Mouse (Mus musculus): ENCODE measurements around the gene Snx21.

Gene Snx21

DNA sequence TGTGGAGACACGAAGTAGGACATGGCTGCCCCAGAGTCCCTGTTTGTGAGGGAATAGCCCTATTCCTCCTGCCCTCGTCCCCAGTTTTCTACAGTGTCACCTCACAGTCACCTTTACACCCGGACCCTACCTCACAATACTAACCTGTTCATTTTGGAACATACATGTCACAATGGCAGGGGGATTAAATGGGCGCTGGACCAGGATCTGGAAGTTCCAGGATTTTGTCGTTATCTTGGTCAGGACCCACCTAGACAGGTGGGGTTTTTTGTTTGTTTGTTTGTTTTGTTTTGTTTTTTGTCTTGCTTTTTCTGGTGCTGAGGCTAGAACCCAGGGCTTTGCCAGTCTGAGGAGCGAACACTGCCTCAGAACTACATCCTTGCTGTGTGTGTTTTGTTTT lies 42.8 kb downstream of the Snx21 start, which contains the start of gene Spata25:
TSS of gene Spata25 (minus strand) at position 101 of the 400 bp plus-strand sequence.
- DNase-seq (ENCODE audit: low spot score in 2 of 2) = no peak

- DNase-seq (ENCODE audit: low spot score in 2 of 2) = no peak
These were observed 43.5 kb downstream of the Snx21 start for GRCm38 (mm10) chr2:164829090-164829489.

GRCm38 (mm10) chr2:164831029-164831428 lies 45.4 kb downstream of the Snx21 start:
- no peak for DNase-seq (ENCODE audit: low spot score in 2 of 2)

GRCm38 (mm10) chr2:164832032-164832747 lies 46.6 kb downstream of the Snx21 start:
- no peak for DNase-seq (ENCODE audit: low spot score in 2 of 2)

DNA sequence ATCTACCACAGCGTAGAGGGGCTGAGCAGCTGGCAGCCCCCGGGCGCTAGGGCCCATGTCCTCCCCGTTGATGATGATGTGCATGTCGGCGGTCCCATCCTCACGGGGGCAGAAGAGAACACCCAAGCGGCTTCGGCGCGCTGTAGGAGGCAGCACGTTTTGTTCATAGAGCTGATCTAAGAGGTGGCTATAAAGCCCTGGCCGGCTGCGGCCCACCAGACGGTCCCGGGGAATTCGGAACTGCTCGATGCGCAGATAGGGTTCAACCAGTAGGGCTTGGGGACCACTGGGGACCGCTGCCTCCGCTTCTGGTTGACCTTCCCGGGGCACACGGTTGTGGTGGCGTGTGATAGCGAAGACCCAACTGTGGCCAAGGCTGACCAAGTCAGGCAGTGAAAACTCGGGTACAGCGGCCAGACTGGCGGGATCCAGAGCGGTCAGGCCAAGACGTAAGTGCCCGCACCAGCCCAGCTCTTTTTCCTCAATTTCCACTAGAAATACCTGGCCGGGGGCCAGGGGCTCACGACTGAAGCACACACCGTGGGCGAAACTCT lies 47.2 kb downstream of the Snx21 start, which contains the start of gene Ctsa:
TSS of gene Ctsa (plus strand) at position 126 of the 554 bp plus-strand sequence.
- peak; percentile 69 to 82 for DNase-seq (ENCODE audit: low spot score in 2 of 2)

GRCm38 (mm10) chr2:164833314-164833959 lies 47.8 kb downstream of the Snx21 start, which contains the start of gene Neurl2:
Neurl2 (minus strand) TSS chr2:164833456.
- peak; percentile 88 to 94 for DNase-seq (ENCODE audit: low spot score in 2 of 2)

- no peak for DNase-seq (ENCODE audit: low spot score in 2 of 2)
These were observed 48.9 kb downstream of the Snx21 start for GRCm38 (mm10) chr2:164834531-164834930.

GRCm38 (mm10) chr2:164835164-164835563 lies 49.5 kb downstream of the Snx21 start:
- no peak for DNase-seq (ENCODE audit: low spot score in 2 of 2)

All from frontal cortex, postnatal 36 days (tissue).